Mouse (Mus musculus): ENCODE measurements around the gene Ywhag.

Ywhag gene

GRCm38 (mm10) chr5:135888405-135889215 is 45.8 kb downstream of the Ywhag start:
- no peak for DNase-seq (ENCODE audit: low read depth, low spot score)

GRCm38 (mm10) chr5:135887675-135888102 is 46.7 kb downstream of the Ywhag start, which contains the start of gene Hspb1:
Gene Hspb1, plus strand, starts transcription at chr5:135887919.
- DNase-seq (ENCODE audit: low read depth, low spot score): no peak

GRCm38 (mm10) chr5:135884641-135885040 is 49.8 kb downstream of the Ywhag start:
- DNase-seq (ENCODE audit: low read depth, low spot score): no peak

- peak; percentile 71 for DNase-seq (ENCODE audit: low read depth, low spot score)
Measured at GRCm38 (mm10) chr5:135879449-135880158, 54.8 kb downstream of the Ywhag start.

GRCm38 (mm10) chr5:135877831-135878231 is 56.6 kb downstream of the Ywhag start:
- DNase-seq (ENCODE audit: low read depth, low spot score): peak; percentile 83

- DNase-seq (ENCODE audit: low read depth, low spot score): peak; percentile 82
Measured at GRCm38 (mm10) chr5:135877180-135877579, 57.2 kb downstream of the Ywhag start.

GRCm38 (mm10) chr5:135873753-135874152 is 60.7 kb downstream of the Ywhag start:
- DNase-seq (ENCODE audit: low read depth, low spot score): no peak

- no peak for DNase-seq (ENCODE audit: low read depth, low spot score)
Measured at GRCm38 (mm10) chr5:135872996-135873395, 61.4 kb downstream of the Ywhag start.

- DNase-seq (ENCODE audit: low read depth, low spot score): no peak
Measured at GRCm38 (mm10) chr5:135870505-135870904, 63.9 kb downstream of the Ywhag start.

GRCm38 (mm10) chr5:135869661-135870423 is 64.6 kb downstream of the Ywhag start:
- DNase-seq (ENCODE audit: low read depth, low spot score): no peak

GRCm38 (mm10) chr5:135868653-135869052 is 65.8 kb downstream of the Ywhag start:
- no peak for DNase-seq (ENCODE audit: low read depth, low spot score)

GRCm38 (mm10) chr5:135867637-135868593 is 66.5 kb downstream of the Ywhag start:
- DNase-seq (ENCODE audit: low read depth, low spot score): peak; percentile 49

- peak; percentile 20 for DNase-seq (ENCODE audit: low read depth, low spot score)
Measured at GRCm38 (mm10) chr5:135866662-135867061, 67.8 kb downstream of the Ywhag start.

All from brain, adult 2 months (tissue).